Mouse (Mus musculus): Measurements from ENCODE around the gene Chtop. TPM values are rescaled to one million over a fixed set of nuclear protein-coding genes. Genes with fewer than 3 reads are reported as not detected.
A peak's percentile ranks its signal among the peaks of the same experiment; 100 is the strongest.

The Chtop gene
- total RNA-seq (2021) = 100 to 1,000 TPM in 1 of 2 experiments, 10 to 100 TPM in 1; 83.3 to 100 TPM
- long read RNA-seq, experiment 1, transcript Chtop-202 (6 exons, 2,012 nt) = major isoform, 19 of 54 reads
- long read RNA-seq, experiment 1, partial matches to known transcripts = 1 of 54 reads
- long read RNA-seq, experiment 1, other reads (novel, unspliced or antisense) = 25 of 54 reads
- long read RNA-seq, experiment 2, transcript Chtop-202 (6 exons, 2,012 nt) = major isoform, 19 of 62 reads
- long read RNA-seq, experiment 2, partial matches to known transcripts = 6 of 62 reads
- long read RNA-seq, experiment 2, other reads (novel, unspliced or antisense) = 28 of 62 reads

DNA sequence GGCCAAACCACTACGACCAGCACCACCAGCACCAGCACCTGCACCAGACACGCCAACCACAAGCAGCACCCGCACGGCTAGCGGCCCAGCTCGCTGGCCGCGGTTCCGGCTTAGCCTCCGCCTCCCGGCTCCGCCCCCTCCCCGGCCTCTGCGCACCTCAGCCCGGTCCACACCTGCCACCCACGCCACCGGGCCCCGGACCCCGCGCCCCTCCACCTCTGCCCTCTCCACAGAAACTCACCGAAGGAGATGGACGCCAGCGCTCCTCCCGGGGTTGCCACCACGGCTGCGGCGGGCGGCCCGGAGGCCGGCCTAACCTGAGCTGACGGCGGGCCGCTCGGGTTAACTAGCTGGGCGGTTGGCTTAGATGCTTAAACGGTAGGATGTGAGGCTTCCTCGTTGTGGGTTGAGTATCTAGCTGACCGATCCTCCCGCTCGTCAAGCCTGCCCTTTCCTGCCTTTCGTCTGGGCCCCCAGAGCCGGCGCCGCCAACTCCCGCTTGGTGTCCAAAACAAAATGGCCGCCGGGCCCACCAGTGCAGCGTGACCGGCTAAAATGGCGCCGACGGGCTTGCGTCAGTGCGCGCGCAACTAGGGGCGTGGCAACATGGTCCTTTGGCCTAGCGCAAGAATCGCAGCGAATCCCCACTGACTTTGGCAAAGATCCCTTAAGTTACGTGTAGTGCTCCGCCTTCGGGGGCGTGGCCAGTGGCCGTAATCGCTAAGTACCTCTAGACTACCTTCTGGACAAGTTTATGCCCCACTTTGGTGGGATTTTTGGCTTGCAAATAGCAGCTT lies at the start of gene Chtop:
Chtop (minus strand) TSS at position 549 of the 797 bp plus-strand sequence.
- DNase-seq = peak; percentile 100
- intact Hi-C loops (cut with DNase I; ENCODE audit: low total_unique reads) = no loop called here

GRCm38 (mm10) chr3:90555954-90556353 lies 46.7 kb upstream of the Chtop start:
- intact Hi-C loops (cut with DNase I; ENCODE audit: low total_unique reads) = no loop called here
- DNase-seq = peak; percentile 56

DNA sequence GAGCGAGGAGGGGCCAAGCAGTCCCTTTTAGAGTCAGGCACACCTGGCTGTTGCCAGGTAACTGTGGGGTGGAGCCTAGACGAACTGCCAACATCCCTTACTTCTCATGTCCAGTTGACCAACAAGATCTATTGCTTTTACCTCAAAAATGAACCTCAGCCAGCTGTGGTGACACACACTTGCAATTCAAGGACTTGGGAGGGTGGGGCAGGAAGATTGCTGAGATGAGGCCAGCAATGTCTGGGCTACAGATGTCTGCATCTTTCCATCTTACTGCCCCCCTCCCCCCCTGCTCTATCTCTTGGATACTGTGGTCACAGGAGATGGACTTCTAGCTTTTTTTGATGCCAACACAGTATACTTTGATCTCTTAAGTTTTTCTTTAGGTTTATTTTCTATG lies 42.9 kb upstream of the Chtop start:
- intact Hi-C loops (cut with DNase I; ENCODE audit: low total_unique reads) = no loop called here
- DNase-seq = no peak

GRCm38 (mm10) chr3:90550421-90550790 lies 41.1 kb upstream of the Chtop start:
- intact Hi-C loops (cut with DNase I; ENCODE audit: low total_unique reads) = no loop called here
- DNase-seq = no peak

DNA sequence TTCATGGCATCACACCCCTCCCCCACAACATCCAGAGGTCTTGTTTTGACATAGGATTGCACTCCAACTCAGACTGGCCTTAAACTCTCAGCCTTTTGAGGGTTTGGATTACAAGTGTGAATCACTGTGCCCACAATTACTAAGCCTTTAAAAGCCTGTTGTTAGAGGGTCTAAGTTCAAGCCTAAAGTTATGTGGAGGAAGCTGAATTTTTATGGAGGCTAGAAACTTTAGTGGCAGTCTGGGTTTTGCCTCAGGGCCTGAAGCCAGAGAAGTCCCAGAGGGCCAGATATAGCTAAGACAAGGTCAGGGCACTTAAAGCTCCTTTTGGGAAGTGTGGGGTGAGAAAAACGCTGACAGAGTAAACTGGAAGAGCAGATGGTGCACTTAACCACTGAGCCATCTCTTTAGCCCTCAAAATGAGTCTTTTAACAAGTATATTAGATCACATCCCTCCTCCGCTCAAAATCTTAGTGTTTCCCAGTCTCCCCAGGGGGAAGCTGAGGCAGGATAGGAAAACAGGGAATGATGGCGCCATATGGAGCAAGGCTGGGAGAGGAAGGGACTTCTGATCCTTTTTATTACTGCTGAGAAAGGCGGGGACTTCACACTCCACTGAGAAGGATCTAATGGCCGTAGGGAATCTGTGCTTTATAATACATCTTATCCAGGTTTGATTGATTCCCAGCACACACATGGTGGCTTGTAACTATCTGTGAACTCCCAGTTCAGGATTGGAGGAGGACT lies 40.5 kb upstream of the Chtop start:
- intact Hi-C loops (cut with DNase I; ENCODE audit: low total_unique reads) = no loop called here
- DNase-seq = no peak

DNA sequence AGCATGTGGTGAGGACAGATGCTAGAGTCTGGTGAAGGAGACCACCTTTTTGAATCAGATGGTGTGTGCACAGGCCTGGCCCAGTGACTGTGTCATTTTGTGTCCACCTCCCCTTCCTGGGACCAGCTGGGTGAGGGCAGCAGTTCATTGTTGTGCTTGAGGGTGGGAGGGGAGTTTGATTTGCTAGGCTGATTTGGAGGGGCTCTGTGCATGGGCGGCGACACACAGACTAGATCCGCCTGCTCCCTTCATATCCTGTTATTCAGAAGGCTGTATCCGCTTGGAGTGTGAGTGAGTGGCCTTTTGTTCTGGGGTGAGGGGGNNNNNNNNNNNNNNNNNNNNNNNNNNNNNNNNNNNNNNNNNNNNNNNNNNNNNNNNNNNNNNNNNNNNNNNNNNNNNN lies 31.6 kb upstream of the Chtop start:
- intact Hi-C loops (cut with DNase I; ENCODE audit: low total_unique reads) = no loop called here
- no peak for DNase-seq

- no peak for DNase-seq
- intact Hi-C loops (cut with DNase I; ENCODE audit: low total_unique reads) = no loop called here
Observed at GRCm38 (mm10) chr3:90537905-90538296, 28.6 kb upstream of the Chtop start.

DNA sequence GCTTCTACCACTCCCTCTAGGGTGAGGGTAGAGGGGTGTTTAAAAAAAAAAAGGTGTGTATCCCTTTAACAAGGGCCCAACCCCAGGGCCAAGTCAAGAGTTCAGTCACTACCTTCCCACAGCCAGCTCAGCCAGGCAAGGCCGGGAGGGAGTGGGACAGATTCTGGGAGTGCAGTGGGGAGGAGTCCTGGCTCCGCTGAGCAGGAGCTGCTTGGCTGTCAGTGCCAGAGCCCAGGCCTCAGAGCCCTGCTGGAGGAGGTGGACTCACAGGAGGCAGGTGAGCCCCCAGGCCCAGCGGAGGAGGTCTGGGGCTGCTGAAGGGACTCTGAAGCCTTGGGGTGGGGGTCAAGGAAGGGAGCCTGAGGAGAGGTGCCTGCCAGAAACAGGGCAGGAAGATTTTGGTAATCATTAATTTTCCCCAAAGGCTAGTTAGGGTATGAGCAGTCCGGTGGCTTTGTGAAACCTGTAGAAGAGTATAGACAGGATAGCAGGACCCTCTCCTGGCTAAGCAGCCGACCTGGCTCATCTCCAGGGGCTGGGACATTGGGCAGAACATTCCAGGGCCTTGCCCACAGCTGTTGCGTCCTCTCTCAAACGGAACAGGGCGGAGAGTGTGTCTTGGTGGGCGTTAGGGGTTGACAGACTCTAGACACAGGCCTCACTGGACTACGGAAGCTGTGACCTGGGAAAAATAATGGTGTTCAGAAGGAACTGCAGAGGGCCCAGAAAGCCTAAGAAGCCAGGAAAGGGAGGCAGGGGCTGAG lies 28.0 kb upstream of the Chtop start, which contains the start of gene S100a16:
S100a16 (plus strand) TSS at position 114 of the 764 bp plus-strand sequence.
- intact Hi-C loops (cut with DNase I; ENCODE audit: low total_unique reads) = no loop called here
- peak; percentile 89 for DNase-seq

- intact Hi-C loops (cut with DNase I; ENCODE audit: low total_unique reads) = no loop called here
- no peak for DNase-seq
Observed at GRCm38 (mm10) chr3:90535446-90535845, 26.1 kb upstream of the Chtop start.

DNA sequence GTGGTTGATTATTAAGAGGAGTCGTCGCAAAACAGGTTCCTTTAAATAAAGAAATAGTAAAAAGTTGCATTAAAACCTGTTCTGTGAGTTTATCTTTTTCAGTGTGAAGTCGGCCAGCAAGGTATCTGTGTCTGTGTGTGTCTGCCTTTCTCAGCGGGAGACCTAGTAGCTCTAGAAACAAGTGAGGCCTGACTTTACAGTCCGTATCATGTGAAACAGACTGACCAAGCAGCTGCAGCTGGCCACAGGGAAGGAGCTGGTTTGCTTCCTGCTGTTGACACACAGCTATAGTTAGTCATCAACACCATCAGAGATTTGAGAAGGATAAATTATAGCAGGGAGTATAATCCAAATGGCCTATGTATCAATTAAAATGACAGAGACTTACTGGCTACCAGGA lies 22.4 kb upstream of the Chtop start:
- DNase-seq = no peak
- intact Hi-C loops (cut with DNase I; ENCODE audit: low total_unique reads) = no loop called here

DNA sequence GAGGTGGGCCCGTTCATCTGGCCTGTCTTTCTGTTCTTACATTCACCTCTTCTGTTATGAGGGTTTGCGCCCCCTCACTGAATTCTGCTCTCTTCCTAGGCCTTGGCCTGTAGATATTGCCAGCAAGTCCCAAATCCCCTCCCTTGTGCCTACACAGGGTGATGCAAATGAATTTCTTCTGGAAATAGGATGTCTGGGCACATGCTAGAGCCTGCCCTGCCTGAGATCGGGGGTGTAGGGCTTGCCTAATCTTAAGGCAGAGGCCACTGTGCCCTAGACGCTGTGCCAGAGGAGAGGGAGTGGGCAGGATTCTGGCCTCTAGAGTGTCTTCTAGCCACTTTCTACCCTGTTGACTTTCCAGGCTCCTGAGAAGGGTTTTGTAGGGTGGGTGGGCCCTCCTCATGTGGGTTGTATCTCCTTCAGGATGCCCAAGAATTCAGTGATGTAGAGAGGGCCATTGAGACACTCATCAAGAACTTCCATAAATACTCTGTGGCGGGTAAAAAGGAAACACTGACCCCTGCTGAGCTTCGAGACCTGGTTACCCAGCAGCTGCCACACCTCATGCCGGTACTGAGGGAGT lies 18.1 kb upstream of the Chtop start:
- no peak for DNase-seq
- intact Hi-C loops (cut with DNase I; ENCODE audit: low total_unique reads) = loop anchor here (5.0 kb wide), 2 partner anchors 55 to 90 kb away; no protein-coding TSS in a partner anchor

DNA sequence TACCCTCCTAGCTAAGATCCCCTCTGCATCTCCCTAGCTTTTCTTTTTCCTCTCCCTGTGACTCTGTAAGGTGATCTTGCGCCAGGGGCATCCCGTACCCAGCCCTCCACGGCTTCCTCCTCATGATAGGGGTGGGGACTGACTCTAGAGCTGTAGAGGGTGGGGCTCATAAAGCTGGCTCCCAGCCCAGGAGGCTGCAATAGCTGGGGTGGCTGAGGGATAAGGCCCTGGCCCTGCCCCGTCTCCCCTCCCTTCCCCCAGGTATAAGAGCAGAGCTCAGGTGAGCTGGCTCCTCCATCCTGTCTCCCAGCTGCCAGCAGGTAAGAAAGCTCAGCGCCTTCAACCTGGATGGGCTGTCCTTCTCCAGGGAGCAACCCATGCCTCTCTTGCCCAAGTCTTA lies 17.3 kb upstream of the Chtop start, which contains the start of gene S100a14:
S100a14 (plus strand) TSS at position 277 of the 400 bp plus-strand sequence.
- intact Hi-C loops (cut with DNase I; ENCODE audit: low total_unique reads) = loop anchor here (5.0 kb wide), 2 partner anchors 56 to 91 kb away; no protein-coding TSS in a partner anchor
- peak; percentile 32 for DNase-seq

GRCm38 (mm10) chr3:90526076-90526475 lies 16.8 kb upstream of the Chtop start:
- intact Hi-C loops (cut with DNase I; ENCODE audit: low total_unique reads) = loop anchor here (5.0 kb wide), 2 partner anchors 56 to 91 kb away; no protein-coding TSS in a partner anchor
- no peak for DNase-seq

- peak; percentile 62 for DNase-seq
- intact Hi-C loops (cut with DNase I; ENCODE audit: low total_unique reads) = loop anchor here (5.0 kb wide), 2 partner anchors 57 to 92 kb away; no protein-coding TSS in a partner anchor
Observed at GRCm38 (mm10) chr3:90525421-90525820, 16.1 kb upstream of the Chtop start.

- intact Hi-C loops (cut with DNase I; ENCODE audit: low total_unique reads) = no loop called here
- no peak for DNase-seq
Observed at GRCm38 (mm10) chr3:90517711-90518110, 8.4 kb upstream of the Chtop start.

GRCm38 (mm10) chr3:90515789-90516188 lies 6.5 kb upstream of the Chtop start:
- intact Hi-C loops (cut with DNase I; ENCODE audit: low total_unique reads) = no loop called here
- no peak for DNase-seq

DNA sequence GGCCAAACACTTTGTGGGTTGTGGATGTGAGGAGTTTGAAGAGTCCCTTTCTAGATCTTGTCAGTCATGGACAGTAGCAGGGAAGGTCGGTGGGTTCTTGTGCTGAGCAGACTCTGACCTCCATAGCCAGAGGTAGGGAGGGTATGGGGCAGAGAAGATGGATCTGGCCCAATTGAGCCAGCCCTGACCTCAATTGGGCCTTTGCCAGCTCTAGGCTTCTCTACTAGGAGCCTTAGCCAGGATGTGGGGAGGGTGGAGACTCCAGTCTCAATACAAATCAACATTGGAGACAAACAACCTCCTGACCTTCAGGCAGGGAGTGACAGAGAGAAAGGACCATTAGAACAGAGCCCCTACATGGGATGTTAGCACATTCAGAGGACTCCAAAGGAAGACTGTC lies 5.9 kb upstream of the Chtop start:
- intact Hi-C loops (cut with DNase I; ENCODE audit: low total_unique reads) = no loop called here
- DNase-seq = peak; percentile 45

- DNase-seq = peak; percentile 74
- intact Hi-C loops (cut with DNase I; ENCODE audit: low total_unique reads) = no loop called here
Observed at GRCm38 (mm10) chr3:90514691-90515090, 5.4 kb upstream of the Chtop start.

Measured in gastrocnemius, postnatal 14 days (tissue).